Mouse (Mus musculus): ENCODE results near the gene Ehbp1. TPM values are rescaled to one million over a fixed set of nuclear protein-coding genes. Genes with fewer than 3 reads are reported as not detected.

Gene Ehbp1
- polyA plus RNA-seq (2012; rRNA removed) = 1.7 and 2.0 TPM in 2 replicates

DNA sequence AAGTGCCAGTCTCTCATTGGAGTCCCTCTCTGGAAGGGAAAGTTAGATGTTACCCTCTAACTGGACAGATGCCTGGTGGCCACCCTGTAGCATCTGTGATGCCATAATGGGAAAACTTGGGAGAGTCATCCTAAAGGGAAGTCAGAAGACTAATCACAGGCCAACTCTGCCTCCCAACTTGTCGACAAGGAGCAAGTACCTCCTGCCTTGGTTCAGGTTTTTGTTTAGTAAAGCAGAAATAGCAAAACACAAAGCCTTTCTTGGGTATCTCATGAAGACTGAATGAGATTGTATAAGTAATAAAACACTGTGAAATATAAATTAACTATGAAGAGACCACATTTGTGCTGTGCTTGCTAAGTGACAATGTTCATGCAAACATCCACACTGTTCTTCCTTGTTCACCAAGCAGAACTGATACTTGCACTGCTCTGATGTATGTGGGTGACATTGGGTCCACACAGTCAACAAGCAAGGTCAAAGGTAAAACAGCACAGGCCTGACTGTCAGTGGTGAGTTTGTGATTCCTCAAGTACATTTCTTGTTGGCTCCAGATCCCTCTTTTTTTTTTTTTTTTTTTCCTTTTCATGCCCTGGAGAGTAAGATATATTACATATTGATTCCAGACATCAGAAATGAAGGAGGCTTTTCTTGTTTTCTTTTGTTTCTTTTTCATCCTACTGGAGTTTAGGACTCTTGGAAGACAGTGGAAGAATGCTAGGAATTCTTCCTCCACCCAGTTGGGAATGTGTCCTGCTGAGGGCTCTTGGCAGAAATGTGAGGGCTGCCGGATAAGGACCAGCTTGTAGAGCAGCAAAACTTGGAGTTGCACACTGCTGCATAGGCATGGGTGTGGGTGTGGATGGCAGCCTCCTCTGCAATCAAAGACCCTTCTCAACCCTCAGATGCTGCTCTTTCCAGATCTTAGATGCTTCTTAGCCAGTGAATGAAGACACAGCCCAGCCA is at the start of gene Ehbp1:
TSS of gene Ehbp1 (minus strand) at position 51 of the 966 bp plus-strand sequence.

DNA sequence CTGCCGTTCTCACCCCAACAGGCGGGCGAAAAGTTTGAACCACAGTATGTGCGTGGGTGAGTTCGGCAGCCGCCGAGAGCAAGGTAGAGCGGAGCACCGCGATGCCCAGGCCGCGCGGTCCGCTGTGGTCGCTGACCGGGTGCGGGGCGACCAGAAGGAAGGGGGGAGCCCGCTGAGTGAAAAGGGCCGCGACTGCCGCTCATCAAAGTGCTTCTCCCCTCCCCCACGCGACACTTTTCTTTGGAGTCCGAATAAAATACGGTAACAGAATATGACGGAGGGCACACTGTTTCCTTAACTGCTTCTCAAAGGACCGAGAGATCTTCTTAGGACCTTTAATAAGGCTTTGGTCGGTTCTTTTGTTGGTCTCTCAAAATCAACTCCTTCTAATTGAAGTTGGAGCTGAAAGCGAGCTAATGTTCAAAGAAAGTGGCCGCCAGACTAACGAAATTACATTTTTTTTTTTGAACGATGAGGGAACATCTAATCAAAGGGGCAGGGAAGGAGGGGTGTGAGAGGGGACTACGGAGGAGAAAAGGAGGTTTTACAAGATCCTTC is 339.2 kb downstream of the Ehbp1 start, which contains the start of gene Otx1:
TSS of gene Otx1 (minus strand) at position 115 of the 558 bp plus-strand sequence.

Other genes starting within 250 kb of the Ehbp1 start
- 5.5 and 5.7 TPM in 2 replicates for gene Tmem17, start 169.8 kb upstream of the Ehbp1 start, polyA plus RNA-seq (2012; rRNA removed)

All from ovary, adult 2 months (tissue).